Mouse (Mus musculus): ENCODE data around the gene Cfap74. TPM values are rescaled to one million over a fixed set of nuclear protein-coding genes. Genes with fewer than 3 reads are reported as not detected.
A peak's percentile ranks its signal among the peaks of the same experiment; 100 is the strongest.

Cfap74 gene
- total RNA-seq, 2 experiments from 2014 or later = 0.23 to 1.0 TPM

DNA sequence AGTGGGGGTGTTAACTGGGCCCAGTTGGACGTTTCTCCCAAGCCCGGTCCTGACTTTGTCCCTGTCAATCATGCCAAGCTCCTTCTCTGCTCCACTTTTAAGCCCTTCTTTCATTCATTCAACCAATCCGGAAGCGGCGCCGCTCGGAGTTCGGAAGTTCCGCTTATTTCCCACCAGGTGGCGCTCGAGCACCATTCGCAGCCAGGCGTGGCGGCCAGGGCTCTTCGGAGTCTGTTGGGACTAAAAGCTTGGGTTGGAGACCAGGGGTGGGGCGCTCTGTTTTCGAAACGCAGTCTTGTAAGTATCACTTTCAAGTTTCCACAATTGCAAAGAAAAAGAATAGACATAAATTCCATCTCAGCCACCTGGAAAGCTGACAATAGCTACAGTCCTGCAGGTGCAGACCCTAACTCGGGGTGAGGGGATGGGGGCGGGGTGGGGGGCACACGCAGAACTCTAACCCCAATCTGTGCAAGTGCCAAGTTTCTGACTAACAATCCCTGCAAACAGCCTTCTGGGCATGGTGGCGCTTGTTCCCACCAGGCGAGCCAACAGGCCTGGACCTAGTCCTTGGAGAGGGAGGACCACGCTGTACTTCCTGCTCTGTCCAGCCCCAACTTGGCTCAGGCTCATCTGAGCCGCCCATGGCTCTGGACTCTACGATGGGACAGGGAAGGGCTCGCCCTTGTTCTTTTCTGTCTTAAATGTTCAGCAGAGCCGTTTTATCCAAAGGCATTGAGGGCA lies 72.6 kb downstream of the Cfap74 start:
- H3K27ac ChIP-seq = peak overlapping the region; percentile 83

DNA sequence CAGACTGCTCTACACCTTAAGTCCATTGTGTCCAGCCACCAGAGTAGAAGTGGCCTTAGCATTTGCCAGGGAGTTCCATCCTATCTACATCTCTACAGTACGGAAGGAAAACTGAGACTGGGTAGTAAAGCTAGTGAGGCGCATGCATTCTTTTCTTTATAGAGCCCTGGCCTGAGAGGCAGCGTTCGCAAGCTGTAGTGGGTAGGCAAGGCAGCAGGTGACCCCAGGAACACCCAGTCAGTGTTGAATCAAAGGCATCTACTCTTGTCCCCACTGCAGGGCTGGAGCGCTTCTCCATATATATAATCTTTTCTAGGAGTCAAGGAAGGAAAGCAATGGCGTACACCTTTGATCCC lies 73.1 kb downstream of the Cfap74 start:
- intact Hi-C loops (cut with DNase I) = loop anchor here (5.0 kb wide), 1 partner anchor 220 kb away; the partner anchor contains the start of gene Ssu72
- TF ChIP-seq CTCF (IDR thresholded peaks at IDR 0.05) = no peak
- H3K27ac ChIP-seq = peak overlapping the region; percentile 83
- H3K4me3 ChIP-seq = peak overlapping the region; percentile 67
- no peak for DNase-seq

More for the DNA sequence above, 72.6 kb downstream of the Cfap74 start:
- TF ChIP-seq CTCF (IDR thresholded peaks at IDR 0.05) = peak; percentile 99; the same call in 1 of the 2 replicates
- peak overlapping the region; percentile 67 for H3K4me3 ChIP-seq
- intact Hi-C loops (cut with DNase I) = loop anchor here (1.0 to 5.0 kb wide), 3 partner anchors 87 to 221 kb away; partner anchors contain the start of gene Ssu72
- DNase-seq = peak; percentile 88

DNA sequence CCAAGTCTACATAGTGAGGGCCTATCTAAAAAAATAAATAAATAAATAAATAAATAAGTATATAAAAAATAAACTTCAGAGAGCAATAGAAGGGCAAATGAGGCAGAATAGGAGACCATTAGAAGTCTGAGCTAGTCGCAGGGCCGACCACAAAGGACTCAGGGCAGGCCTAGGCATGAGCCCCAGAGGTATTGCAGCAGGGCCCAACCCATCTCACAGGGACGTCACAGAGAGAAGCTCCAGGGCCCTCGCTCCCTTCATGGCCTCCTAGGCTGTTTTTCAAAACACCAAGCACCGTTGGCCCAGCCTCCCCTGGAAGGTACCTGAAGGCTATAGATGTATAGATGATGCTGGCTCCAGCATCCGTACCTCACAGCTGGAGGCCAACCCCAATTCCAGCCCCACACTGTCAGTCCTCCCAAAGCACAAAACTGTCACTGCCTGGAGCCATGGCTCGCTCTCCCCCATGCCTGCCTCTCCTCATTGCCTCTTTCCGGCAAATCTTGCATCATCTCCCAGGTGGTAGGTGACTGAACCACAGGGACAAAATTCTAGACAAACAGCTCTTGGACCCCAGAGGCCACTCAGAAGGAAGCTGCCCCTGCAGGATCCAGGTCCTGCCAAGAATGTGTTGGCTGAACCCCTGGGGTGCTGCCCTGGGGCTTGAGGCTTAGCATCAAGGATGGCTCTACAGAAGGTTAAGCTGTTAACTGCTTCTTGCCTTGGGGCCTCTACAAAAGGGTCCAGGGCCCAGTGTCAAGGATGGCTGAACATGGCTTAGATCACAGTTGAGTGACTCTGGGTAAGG lies 73.9 kb downstream of the Cfap74 start:
- TF ChIP-seq CTCF (IDR thresholded peaks at IDR 0.05) = no peak
- intact Hi-C loops (cut with DNase I) = loop anchor here (5.0 kb wide), 1 partner anchor 219 kb away; the partner anchor contains the start of gene Ssu72
- DNase-seq = no peak
- H3K27ac ChIP-seq = peak overlapping the region; percentile 83
- no peak overlapping the region for H3K4me3 ChIP-seq

DNA sequence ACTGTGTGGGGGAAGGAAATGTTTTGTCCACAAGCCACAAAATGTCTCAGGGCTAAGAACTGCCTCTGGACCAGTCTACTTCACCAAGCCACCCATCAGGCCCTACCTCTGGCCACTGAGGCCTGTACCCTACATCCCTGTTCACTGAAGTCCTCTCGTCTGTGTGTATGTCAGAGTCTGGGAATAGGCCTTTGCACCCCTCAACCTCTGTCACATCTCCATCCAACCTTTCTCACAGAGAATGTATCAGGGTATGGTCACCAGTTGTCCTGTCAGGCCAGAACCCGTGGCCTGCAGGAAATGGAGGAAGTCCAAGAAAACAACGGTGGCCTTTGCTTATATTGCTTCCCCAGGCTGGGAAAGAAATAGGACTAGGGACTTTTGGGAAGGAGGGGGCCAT lies 76.5 kb downstream of the Cfap74 start:
- Histone ChIP-seq H3K4me3 (no peak overlapping the region), H3K27ac (peak overlapping the region; percentile 58)
- TF ChIP-seq CTCF (IDR thresholded peaks at IDR 0.05) = no peak
- intact Hi-C loops (cut with DNase I) = no loop called here
- DNase-seq = no peak

DNA sequence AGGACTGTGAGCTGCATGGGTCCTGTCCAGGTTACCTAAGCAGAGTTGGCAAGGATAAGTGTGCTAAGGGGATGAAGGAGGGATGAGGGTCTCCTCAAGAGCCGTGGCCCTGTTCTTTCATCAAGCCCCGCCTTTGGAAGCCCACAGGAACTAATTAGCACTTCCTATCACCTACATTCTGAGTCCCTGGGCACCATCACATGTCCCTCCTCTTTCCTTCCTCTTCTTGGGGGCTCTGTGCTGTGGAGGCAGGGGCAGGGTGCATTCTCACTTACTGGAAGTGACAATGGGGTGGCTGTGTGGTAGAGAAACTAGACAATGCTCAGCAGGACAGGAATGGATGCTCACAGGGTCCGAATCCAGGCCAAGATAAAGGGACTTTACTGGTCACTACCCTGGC lies 78.8 kb downstream of the Cfap74 start:
- TF ChIP-seq CTCF (IDR thresholded peaks at IDR 0.05) = no peak
- no peak for DNase-seq
- intact Hi-C loops (cut with DNase I) = no loop called here
- Histone ChIP-seq H3K4me3 (no peak overlapping the region), H3K27ac (peak overlapping the region; percentile 95)

DNA sequence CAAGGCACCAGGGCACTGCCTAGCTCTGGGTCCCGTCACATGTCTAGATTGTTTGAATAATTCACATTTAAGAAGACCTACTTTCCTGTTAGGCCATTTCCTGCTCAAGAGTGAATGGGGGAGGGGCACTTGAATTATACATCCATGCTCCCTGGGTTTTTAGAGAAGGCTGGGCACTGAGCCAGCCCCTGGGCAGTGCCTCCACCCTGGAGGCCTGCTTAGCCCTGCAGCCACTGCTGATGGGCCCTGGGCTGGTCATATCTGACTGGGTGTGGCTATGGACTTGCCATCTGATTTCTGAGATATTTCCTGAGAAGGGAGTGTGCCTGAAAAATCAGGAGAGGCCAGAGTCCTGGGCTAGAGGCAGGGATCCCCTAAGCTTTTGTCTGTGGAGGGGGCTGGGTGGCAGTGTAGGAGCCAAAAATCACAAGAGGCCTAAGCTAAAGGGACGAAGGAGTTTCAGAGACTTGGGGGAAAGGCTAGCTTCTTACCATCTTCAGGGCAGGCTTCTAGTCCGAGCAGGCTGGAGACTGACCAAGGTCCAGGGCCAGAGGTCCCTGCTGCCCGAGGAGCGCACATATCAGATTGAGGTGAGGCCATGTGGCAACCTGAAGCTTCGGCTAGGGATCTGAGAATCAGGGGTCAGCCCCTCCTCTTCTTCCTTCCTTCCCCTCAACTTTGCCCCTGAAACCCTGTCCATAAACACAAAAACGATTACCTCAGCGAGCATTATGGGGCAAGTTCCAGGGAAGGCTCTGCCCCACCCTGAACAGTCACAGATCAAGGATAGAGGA lies 79.4 kb downstream of the Cfap74 start:
- intact Hi-C loops (cut with DNase I) = no loop called here
- peak overlapping the region; percentile 2; the same call in 1 of the 2 replicates for H3K4me3 ChIP-seq
- no peak for TF ChIP-seq CTCF (IDR thresholded peaks at IDR 0.05)
- peak; percentile 64 for DNase-seq
- H3K27ac ChIP-seq = peak overlapping the region; percentile 95

DNA sequence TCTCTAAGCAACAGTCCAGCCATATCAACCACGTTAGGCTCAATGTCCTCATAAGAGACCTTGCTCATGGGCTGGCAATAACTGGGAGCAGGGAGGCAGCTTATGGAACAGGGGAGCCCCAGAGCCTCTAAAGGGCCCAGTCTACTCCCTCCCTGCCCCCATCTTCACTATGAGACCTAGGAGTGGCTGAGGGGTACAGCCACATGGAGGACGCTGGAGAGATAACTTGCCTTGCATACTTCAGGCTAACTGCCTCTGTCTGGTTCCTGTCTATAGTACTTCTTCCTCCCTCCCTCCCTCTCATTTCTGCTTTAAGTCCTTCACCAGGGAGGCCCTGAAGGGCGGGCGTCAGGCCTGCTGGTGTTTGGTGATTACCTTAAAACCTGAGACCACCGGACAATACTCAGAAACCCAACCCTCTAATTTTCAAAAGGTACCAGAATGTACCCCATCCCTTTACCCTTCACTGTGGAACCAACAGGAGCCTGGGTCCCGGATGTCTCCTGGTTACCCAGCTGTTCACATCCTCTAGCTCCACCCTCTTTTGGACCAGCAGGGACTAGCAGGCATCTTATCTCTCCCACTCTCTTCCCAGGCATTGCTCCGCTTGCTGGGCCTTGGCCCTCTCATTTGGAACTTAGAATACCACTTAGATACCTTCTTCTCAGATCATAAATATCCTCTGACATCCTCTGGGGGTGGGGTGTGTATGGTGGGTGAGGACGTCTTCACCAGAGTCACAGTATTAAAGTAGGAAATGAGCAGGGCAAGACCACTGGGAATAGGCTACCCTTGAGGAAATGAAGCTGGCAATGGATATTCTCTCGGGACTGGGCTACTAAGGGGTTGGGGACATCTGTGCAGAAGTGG lies 80.3 kb downstream of the Cfap74 start:
- peak overlapping the region; percentile 95 for H3K27ac ChIP-seq
- no peak for DNase-seq

DNA sequence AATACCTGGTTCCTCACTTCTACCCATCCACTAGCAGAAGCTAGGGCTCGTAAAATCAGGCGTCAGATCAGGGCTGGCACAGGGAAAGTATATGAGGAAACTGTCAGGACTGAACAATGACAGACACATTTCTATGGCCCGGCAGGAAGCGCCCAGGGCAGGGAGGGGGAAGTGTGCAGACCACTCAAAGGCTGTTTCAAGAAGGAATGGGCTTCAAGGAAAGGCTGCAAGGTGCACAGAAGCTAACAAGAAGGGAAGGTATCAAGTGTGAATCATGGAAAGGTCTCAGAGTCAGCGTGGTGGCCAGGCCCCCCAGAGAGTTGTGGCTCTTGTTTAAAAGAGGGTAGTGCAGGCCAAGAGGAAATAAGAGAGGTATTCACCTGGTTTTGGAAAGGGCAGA lies 81.5 kb downstream of the Cfap74 start:
- Histone ChIP-seq H3K4me3 (peak overlapping the region; percentile 91), H3K27ac (peak overlapping the region; percentile 95)
- intact Hi-C loops (cut with DNase I) = no loop called here
- no peak for DNase-seq
- TF ChIP-seq CTCF (IDR thresholded peaks at IDR 0.05) = no peak

More for the DNA sequence above, 80.3 kb downstream of the Cfap74 start:
- H3K4me3 ChIP-seq = no peak overlapping the region; the same call in 1 of the 2 replicates
- no peak for TF ChIP-seq CTCF (IDR thresholded peaks at IDR 0.05)
- intact Hi-C loops (cut with DNase I) = no loop called here

DNA sequence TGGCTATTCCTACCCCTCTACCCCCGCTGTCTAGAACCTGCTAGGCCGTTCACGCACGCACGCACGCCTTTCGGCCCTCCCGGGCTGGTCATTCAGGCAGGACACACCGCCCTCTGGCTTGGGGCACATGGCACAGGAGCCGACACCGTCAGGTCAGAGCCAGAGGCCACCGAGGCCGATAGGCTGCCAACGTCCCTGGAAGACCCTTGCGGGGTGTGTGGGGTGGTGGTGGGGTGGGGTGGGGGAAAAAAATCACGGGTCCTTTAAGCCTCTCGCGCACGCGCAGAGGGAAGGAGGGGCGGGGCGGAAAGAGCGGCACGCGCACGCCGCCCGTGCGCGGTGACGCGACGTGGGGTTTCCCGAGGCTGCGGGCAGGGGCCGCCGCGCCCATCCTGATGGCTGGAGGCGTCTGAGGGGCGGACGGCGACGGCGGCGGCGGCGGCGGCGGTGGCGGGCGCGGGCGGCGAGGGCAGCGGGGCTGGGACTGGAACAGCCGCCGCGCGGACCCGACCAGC lies 82.1 kb downstream of the Cfap74 start, which contains the start of gene Gnb1:
Gnb1 (plus strand) TSS at position 372 of the 515 bp plus-strand sequence.
- intact Hi-C loops (cut with DNase I) = no loop called here
- Histone ChIP-seq H3K27ac (peak within 1 kb of the TSS; percentile 95), H3K4me3 (peak within 1 kb of the TSS; percentile 91)
- peak; percentile 98 for DNase-seq
- TF ChIP-seq CTCF (IDR thresholded peaks at IDR 0.05) = no peak; the same call in 1 of the 2 replicates

DNA sequence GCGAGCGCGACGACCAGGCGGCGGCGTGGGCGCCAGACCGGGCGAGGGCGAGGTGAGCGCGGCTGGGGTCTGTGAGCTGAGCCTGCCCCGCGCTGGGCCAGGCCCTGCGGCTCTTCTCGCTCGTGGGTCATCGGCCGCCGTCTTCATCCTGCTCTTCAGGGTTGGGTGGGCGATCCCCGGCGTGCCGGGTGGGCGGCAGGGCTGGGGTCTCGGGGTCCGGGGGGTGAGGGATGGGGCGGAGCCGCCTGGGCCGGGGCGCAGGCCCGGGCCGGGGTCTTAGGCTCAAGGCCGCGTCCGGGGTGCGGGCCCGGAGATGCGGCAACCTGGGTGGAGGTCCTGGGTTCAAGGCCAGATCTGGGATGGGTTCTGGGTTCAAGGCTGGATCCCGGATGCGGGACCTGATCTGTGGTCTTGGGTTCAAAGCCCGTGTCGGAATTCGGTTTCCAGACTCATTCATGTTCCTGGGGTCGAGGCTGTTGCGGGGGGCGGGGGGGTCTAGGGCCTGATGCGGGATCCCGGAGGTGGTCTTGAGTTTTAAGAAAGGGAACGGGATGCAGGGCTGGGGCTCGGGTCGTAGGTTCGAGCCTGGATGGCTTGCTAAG lies 82.6 kb downstream of the Cfap74 start:
- Histone ChIP-seq H3K27ac (peak overlapping the region; percentile 95), H3K4me3 (peak overlapping the region; percentile 91)
- DNase-seq = no peak
- TF ChIP-seq CTCF (IDR thresholded peaks at IDR 0.05) = no peak
- intact Hi-C loops (cut with DNase I) = loop anchor here (2.0 kb wide), 1 partner anchor 69 kb away; no protein-coding TSS in a partner anchor

Data from gastrocnemius, adult 2 months (tissue).